Mouse (Mus musculus): ENCODE data around the gene Rfc1.

DNA sequence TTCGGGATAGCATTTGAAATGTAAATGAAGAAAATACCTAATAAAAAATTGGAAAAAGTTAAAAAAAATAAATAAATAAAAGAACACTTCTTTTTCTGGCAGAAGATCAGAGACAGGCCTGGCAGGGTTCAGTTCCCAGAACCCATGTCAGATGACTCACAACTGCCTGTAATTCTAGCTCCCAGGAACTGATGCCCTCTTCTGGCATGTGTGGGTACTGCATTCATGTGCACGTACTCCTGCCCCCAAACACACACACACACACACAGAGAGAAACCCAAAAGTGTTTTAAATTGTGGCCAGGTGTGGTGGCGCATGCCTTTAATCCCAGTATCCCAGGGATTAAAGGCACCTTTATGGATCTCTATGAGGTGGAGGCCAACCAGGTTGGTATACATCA, 51.3 kb downstream of the Rfc1 start:
- TF ChIP-seq CTCF (IDR thresholded peaks at IDR 0.05; ENCODE audit: low read depth, low read length): 0 out of 2 replicates have a peak, but pooled peaks have one; percentile 31
- no peak for TF ChIP-seq GATA1 (IDR thresholded peaks at IDR 0.05; ENCODE audit: borderline replicate concordance, low read length)
